Mouse (Mus musculus): ENCODE results near the gene Kdm6b. TPM values are rescaled to one million over a fixed set of nuclear protein-coding genes. Genes with fewer than 3 reads are reported as not detected.

Gene Kdm6b
- 55.7 TPM for polyA plus RNA-seq (2017; shearing (Covaris generic))

DNA sequence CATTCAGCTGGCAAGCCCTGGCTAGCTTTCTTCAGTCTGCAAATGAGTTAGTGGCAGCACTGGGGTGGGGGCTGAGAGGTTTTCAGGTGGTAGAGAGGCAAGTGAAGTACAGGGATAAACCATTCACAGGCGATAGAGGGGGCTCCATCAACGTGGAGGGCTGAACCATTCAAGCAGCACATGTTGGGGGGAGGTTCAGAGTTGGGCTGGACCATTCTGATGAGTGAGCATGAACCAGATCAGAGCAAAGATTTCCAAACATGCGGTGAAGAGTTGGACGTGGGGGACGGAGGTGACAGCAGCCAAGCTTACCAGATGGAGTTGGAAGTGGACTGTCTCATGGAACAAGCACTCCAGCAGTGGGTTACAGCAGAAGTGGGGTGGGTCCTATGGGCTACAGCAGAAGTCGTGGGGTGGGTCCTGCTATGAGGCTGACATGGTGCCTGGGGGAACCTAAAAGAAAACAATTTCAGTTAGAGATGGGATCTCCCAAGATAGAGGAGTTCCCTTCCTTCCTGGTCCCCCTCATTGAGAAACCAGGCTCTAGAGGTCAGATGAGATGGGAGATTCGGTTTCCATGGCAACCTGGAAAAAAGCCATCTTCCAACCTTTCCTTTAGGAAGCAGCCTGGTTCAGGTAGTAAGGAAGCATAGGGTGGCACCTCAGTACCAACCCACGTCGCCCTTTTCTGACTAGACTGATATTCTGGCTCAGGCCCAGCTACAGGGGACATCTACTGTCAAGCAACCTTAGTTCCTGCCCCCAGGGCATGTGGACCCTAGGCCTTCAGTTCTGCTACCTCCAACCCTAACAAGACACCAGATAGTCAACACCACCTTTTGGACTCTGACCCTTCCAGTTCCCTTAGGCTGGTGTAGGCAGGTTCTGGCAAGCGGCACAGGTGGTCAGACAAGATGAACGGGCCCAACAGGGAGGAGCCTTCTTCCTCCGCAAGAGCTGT lies at the start of gene Kdm6b:
Gene Kdm6b (minus strand): TSS at position 455 of the 961 bp plus-strand sequence.

DNA sequence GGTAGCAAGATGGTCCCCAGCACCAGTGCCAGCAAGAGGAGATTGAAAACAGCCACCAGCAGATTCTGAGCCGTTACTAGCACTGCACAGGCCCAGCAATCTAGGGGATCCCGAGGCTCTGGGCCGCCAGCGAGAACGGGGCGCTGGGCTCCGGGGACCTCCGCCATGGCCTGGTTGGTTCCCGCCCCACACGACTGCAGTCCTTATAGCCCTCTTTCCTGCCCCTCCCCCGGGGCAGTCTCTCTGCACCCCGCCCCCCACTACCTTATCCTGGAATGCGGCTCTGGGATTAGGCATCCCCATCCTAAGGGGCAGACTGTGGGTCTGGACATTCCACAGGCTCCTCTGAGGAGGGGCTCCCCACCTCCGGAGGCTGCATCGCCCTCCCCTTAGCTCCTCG lies 15.4 kb downstream of the Kdm6b start, which contains the start of gene Tmem88:
Gene Tmem88 (minus strand): TSS at position 176 of the 400 bp plus-strand sequence.

DNA sequence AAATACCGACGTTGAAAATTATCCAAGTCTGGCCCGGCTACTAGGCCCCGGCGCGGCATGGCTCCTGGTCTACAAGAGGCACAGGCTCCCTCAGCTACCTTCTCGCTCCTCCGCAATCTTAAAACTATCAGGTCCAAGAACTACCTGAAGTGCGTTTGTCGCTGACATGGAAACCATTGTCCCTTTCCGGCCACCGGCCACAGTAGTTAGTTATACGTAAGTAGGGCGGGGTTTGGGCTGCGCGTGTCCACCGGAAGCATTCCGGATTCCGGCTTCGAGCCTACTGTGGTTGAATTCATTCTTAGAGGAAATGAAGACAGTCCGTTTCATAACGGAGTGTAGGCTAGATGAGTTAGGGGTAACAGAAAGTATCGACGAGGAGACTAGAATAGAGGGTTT lies 18.2 kb downstream of the Kdm6b start, which contains the start of the genes Naa38 and Cyb5d1:
Gene Naa38 (plus strand): TSS at position 253 of the 399 bp plus-strand sequence.
Gene Cyb5d1 (minus strand): TSS at position 397 of the 399 bp plus-strand sequence.

DNA sequence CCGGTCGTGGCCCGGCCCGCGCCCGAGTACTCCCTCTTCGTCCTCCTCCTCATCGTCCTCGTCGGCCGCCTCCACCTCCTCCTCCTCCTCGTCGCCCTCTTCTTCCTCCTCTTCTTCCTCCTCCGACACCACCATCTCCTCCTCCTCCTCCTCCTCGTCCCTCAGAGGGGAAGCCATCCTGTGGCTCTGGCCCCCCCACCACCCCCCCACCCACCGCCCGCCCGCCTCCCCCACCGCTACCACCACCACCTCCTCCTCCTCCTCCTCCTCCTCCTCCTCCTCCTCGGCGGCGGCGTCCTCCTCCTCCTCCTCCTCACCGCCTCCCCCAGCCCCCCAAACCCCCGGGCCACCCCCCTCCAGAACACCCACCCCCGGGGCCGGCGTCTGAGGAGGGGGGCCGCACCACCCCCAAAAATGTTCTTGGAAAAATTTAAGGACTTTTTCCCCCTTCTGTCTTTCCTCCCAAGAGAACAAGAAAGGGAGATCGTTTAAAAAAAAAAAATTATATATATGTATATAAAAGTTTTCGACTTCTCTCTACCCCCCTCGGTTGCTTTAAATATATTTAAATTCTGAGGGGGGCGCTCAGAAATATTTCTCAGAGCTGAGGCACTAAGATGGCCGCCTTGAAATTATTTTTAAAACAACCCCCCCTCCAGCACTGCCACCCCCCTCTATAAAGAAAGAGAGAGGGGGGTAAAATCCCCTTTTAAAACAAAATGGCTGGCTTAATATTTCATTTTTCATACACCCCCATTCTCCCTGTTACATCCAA lies 44.1 kb downstream of the Kdm6b start, which contains the start of gene Chd3:
Gene Chd3 (minus strand): TSS at position 192 of the 775 bp plus-strand sequence.

Other genes with a start within 250 kb of the Kdm6b start
- gene Alox8, start 215.8 kb downstream of the Kdm6b start, polyA plus RNA-seq (2017; shearing (Covaris generic)), result 0.57 TPM
- 0.10 TPM for gene Gucy2e, start 176.6 kb downstream of the Kdm6b start, polyA plus RNA-seq (2017; shearing (Covaris generic))
- gene Cntrob, start 89.9 kb downstream of the Kdm6b start, polyA plus RNA-seq (2017; shearing (Covaris generic)), result 9.9 TPM
- gene Trappc1, start 89.7 kb downstream of the Kdm6b start, polyA plus RNA-seq (2017; shearing (Covaris generic)), result 43.0 TPM
- 0.65 TPM for gene Kcnab3, start 87.4 kb downstream of the Kdm6b start, polyA plus RNA-seq (2017; shearing (Covaris generic))
- 2.2 TPM for gene Rnf227, start 73.2 kb downstream of the Kdm6b start, polyA plus RNA-seq (2017; shearing (Covaris generic))
- gene Chd3, start 44.3 kb downstream of the Kdm6b start, polyA plus RNA-seq (2017; shearing (Covaris generic)), result 65.5 TPM
- gene Naa38, start 18.2 kb downstream of the Kdm6b start, polyA plus RNA-seq (2017; shearing (Covaris generic)), result 45.5 TPM
- gene Cyb5d1, start 18.0 kb downstream of the Kdm6b start, polyA plus RNA-seq (2017; shearing (Covaris generic)), result 28.4 TPM
- gene Tmem88, start 15.4 kb downstream of the Kdm6b start, polyA plus RNA-seq (2017; shearing (Covaris generic)), result 3.3 TPM
- gene Dnah2, start 135.4 kb upstream of the Kdm6b start, polyA plus RNA-seq (2017; shearing (Covaris generic)), result 0.16 TPM
- gene Efnb3, start 146.5 kb upstream of the Kdm6b start, polyA plus RNA-seq (2017; shearing (Covaris generic)), result not detected
- 13.1 TPM for gene Wrap53, start 166.6 kb upstream of the Kdm6b start, polyA plus RNA-seq (2017; shearing (Covaris generic))
- gene Trp53, start 166.7 kb upstream of the Kdm6b start, polyA plus RNA-seq (2017; shearing (Covaris generic)), result 204 TPM
- gene Atp1b2, start 192.3 kb upstream of the Kdm6b start, polyA plus RNA-seq (2017; shearing (Covaris generic)), result not detected
- gene Shbg, start 204.2 kb upstream of the Kdm6b start, polyA plus RNA-seq (2017; shearing (Covaris generic)), result 0.68 TPM
- 0.59 TPM for gene Sat2, start 208.3 kb upstream of the Kdm6b start, polyA plus RNA-seq (2017; shearing (Covaris generic))
- gene Fxr2, start 219.3 kb upstream of the Kdm6b start, polyA plus RNA-seq (2017; shearing (Covaris generic)), result 73.0 TPM
- gene Sox15, start 241.6 kb upstream of the Kdm6b start, polyA plus RNA-seq (2017; shearing (Covaris generic)), result 0.76 TPM
- gene Mpdu1, start 249.0 kb upstream of the Kdm6b start, polyA plus RNA-seq (2017; shearing (Covaris generic)), result 44.5 TPM